Mouse (Mus musculus): ENCODE data around the gene Bzw2.

The Bzw2 gene

DNA sequence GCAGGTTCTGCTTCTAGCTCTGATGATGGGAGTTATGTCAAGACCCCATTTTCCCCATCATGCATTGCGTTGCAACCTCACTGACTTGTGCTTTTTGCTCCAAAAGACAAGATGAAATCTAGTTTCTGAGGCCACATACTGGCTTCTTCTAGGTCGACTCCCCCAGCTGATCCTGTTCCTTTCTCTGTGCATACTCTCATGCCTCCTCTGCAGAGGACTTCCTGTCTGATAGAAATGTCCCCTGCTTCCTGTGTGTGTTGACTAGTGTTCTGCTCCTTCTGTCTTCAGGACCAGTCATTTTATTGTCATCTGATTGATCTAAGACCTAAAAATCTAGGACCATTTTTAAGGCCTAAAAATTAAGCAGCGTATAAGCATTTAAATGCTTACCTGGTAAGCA is 22.5 kb downstream of the Bzw2 start:
- no peak for DNase-seq (ENCODE audit: low spot score in 2 of 2)

- DNase-seq (ENCODE audit: low spot score in 2 of 2): no peak
Measured at GRCm38 (mm10) chr12:36134111-36134510, 23.8 kb downstream of the Bzw2 start.

GRCm38 (mm10) chr12:36133547-36133946 is 24.3 kb downstream of the Bzw2 start:
- DNase-seq (ENCODE audit: low spot score in 2 of 2): no peak

DNA sequence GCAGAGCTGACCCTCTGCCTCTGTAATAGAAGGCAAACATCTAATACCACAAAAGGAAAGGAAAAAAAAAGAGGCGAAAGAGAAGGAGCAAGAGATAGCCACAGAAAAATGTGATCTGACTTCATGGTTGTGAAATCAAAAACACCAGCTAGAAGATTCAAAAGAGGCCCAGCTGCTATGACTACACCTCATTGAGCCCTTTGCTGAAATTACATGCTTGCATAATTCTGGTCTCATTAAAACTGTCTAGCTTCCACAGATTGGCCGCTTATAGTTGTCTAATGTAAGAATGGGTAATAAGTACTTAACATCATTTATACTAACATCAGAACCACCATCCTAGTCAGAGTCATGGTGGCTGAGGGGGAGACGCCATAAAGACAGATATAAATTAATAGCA is 25.2 kb downstream of the Bzw2 start:
- no peak for DNase-seq (ENCODE audit: low spot score in 2 of 2)

DNA sequence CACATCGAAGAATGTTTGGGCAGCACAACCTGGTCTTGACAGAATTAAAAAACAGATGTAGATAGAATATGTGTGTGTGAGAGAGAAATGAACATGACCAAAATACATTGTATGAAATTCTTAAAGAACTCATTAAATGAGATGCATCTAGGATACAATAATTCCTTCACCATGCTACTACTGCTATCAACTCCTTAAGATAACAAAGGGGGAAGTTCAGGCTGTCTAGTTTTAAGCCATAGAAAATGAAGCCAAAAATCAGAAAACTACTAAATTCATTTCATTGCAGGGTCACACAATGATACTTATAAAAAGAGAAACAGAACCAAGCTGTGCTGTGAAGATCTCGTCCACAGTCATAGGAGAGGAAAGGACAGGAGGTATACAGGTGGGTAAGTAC is 25.6 kb downstream of the Bzw2 start:
- DNase-seq (ENCODE audit: low spot score in 2 of 2): no peak

- DNase-seq (ENCODE audit: low spot score in 2 of 2): no peak
Measured at GRCm38 (mm10) chr12:36129826-36130225, 28.1 kb downstream of the Bzw2 start.

DNA sequence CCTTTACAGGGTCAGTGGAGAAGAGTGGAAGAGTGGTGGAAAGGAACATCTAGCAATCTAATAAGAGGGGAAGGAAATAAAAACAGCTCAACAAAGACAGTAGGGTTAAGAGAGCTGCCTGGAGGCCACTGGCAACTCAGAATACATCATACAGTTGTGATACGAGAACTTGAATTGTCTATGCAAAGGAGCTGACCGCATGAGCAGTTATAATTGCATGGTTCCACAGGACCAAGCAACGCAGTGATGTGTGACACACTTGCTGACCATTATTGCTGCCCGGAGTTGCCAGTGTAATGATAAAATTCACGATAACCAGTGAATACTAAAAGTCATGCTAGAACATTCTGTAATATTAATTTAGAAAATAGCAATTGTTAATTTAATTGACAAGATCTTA is 31.8 kb downstream of the Bzw2 start:
- no peak for DNase-seq (ENCODE audit: low spot score in 2 of 2)

DNA sequence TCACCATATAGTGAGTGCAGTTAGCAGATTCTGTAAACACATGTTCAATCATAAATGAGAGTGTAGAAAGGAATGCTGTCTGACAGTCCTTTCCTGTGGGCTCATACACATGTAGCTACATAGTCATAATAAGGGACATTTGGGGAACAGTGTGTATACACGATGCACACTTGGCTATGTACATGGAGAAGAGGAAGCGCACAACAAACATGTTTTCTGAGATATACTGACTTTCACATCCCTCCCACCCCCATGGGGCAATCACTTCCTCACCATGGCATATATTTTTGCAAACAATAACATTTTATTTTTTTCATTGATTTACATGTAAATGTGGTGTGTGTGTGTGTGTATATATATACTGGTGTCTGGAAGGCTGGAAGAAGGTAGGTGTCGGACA is 38.6 kb downstream of the Bzw2 start:
- DNase-seq (ENCODE audit: low spot score in 2 of 2): no peak

GRCm38 (mm10) chr12:36117161-36117560 is 40.7 kb downstream of the Bzw2 start:
- no peak for DNase-seq (ENCODE audit: low spot score in 2 of 2)

- DNase-seq (ENCODE audit: low spot score in 2 of 2): no peak
Measured at GRCm38 (mm10) chr12:36112081-36112480, 45.8 kb downstream of the Bzw2 start.

DNA sequence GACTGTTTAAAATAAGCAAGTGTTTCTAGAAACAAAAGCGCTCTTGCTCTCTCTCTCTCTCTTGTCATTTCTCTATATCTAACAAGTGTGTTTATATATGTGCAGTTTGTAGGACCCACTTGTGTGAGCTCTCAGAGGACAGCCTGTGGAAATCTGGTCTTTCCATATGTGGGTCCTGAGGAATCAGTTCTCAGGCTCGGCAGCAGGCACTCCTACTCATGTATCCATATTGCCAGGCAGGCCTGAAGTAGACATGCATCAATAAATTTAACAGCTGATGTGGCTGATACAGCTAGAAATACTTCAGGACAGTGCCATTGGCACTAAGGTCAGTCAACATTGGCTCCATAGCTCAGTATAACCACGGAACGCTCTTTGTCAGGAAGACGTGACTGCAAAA is 46.8 kb downstream of the Bzw2 start:
- no peak for DNase-seq (ENCODE audit: low spot score in 2 of 2)

DNA sequence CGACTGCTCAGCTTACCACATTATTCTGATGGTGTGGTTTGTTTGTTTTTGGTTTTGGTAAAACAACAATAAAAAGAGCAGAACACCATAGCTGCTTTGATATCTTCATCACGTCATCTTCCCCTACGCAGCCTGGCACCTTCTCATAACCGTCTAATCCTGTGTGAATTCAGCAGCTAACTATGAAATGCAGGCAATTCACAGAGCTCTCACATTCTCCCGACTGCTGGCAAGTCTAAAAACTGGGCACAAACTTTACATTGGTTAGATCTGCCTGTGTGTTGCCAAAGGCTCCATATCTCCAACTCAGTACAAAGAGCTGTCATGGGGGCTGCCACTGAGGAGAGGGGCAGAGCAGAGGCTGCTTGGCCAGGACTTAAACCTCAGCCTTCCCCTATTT is 47.4 kb downstream of the Bzw2 start:
- no peak for DNase-seq (ENCODE audit: low spot score in 2 of 2)

DNA sequence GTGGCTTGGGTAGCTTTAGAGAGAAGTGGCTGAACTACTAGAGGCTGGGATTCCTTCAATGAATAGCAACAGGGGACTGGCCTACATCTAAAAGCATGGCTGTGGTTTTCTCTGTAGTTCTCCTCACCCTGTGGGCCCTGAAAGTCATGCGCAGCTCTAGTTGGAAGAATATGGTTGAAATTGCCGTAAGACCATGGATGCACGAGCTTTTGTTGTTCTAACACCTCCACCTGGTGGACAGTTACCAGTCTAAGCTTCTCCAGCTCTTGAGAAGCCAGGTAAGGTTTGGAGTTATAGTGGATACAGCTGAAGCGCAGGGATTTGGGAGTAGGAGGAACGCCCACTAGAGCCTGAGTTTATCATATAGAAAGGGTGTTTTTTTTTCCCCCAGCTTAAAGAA is 49.4 kb downstream of the Bzw2 start:
- no peak for DNase-seq (ENCODE audit: low spot score in 2 of 2)

DNA sequence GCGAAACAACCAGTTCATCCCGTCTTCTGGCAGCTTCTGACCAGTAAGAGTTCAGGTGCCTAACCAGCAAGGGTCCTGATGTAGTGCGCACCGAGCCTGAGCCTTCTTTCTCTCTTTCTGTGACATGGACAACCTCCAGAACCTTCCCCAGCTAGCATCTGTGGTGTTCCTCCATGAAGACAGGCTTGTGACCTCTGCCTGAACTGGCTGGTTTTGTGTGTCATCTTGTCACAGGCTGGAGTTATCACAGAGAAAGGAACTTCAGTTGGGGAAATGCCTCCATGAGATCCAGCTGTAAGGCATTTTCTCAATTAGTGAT is 54.3 kb downstream of the Bzw2 start:
- no peak for DNase-seq (ENCODE audit: low spot score in 2 of 2)

GRCm38 (mm10) chr12:36102733-36103591 is 54.9 kb downstream of the Bzw2 start:
- DNase-seq (ENCODE audit: low spot score in 2 of 2): no peak

- no peak for DNase-seq (ENCODE audit: low spot score in 2 of 2)
Measured at GRCm38 (mm10) chr12:36095371-36095880, 62.5 kb downstream of the Bzw2 start.

DNA sequence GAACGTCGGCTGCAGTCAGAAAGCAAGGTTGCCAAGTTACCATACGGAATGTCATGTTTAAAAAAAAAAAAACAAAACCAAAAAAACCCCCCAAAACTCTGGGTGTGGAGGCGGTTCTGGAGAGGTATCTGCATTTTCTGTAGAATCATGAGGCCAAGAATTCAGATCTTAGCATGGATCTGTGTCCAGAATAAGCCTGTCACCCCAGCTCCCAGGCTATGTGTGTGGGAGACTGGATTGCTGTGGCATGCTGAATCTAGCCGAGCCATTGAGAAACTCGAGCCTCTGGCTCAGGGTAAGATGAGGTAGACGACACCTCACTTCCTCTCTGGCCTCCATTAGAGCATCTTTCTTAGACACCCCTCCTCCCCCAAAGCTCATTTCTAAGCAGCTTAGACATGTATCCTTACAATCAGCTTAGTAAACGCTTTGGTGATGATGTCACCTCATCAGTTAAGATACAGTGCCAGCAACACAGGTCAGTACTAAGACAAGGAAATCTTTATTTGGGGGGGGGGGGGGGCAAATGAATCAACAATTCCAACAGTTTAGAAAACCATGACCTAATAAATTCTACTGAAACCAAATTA is 64.7 kb downstream of the Bzw2 start:
- no peak for DNase-seq (ENCODE audit: low spot score in 2 of 2)

- no peak for DNase-seq (ENCODE audit: low spot score in 2 of 2)
Measured at GRCm38 (mm10) chr12:36091964-36092363, 65.9 kb downstream of the Bzw2 start.

DNA sequence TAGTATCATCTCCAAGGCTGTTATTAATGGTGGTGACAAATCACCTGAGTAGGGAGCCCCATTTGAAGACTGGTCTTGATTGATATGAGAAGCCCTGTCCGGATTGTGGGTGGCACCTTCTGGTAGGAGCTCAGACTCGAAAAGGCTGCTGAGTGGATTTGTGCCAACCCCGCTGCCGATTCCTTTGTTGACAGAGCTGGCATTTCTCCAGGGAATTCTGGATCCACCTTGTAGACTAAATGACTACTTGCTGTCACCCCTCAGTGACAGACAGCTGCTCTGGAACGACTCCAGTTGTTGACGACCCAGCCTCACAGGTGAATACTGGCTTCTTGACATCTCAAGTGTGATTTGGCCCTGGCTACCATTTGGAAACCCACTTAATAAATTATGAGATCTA is 68.7 kb downstream of the Bzw2 start:
- no peak for DNase-seq (ENCODE audit: low spot score in 2 of 2)

DNA sequence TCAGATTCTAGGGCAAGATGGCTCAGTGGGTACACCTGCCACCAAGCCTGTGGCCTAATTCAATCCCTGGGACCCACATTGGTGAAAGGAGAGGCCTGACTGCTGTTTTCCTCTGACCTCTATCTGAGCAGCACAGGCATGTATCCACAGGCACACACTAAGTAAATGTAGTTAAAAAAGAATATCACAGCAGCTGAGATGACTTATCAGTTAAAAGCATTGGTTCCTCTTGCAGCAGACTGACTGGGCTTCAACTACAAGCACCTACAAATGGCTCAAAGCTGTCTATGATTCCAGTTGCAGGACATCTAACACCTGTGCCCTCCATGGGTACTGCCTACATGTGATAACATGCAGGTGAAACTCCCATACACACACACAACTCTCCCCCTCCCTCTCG is 69.1 kb downstream of the Bzw2 start:
- no peak for DNase-seq (ENCODE audit: low spot score in 2 of 2)

DNA sequence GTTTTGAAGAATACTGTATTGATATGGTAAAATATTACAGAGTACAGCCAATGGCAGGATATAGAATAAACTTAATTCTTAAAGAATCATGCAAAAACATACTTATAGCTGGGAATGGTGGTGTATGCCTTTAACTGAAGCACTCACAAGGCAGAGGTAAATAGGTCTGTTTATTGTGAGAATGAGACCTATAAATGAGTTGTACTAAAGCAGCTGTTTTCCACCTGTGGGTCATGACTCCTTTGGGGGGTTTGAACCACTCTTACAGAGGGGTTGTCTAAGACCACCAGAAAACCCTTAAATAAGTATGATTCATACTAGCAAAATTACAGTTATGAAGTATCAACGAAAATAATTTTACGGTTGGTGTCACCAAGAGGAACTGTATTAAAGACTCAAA is 72.5 kb downstream of the Bzw2 start:
- DNase-seq (ENCODE audit: low spot score in 2 of 2): no peak

- DNase-seq (ENCODE audit: low spot score in 2 of 2): no peak
Measured at GRCm38 (mm10) chr12:36078101-36078899, 79.6 kb downstream of the Bzw2 start.

DNA sequence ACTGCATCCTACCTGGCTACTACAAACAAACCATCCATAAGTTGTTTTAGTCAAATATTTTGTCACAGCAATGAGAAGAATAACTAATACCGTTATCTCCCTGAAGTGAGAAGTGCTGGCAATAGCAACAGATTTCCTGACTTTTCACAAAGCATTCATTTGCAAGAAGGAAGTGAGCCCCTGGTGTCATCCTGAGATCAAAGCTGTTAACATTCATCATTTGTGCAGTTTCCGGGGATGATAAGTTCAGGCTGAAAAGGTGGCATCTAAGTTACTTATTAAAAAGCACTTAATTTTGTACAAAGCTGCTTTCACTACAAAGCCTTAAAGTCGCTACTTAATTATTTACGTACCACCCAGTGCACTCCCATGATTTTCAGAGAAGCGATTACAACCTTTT is 85.0 kb downstream of the Bzw2 start:
- no peak for DNase-seq (ENCODE audit: low spot score in 2 of 2)
